Mouse (Mus musculus) retina, adult 2 months (tissue): Measurements from ENCODE around the gene H2afv.

Source experiments
- DNase-seq: peaks from one replicate; pipeline ENCODE4 v3.0.0-alpha.2; 2012; ENCODE audit warnings: low read depth, low spot score

The H2afv gene

GRCm38 (mm10) chr11:6444077-6444853 lies at the start of gene H2afv:
TSS of gene H2afv (minus strand) at chr11:6444443.
- peak; percentile 98 for DNase-seq

- no peak for DNase-seq
Observed at GRCm38 (mm10) chr11:6489691-6490503, 45.7 kb upstream of the H2afv start.

GRCm38 (mm10) chr11:6489257-6489656 lies 45.0 kb upstream of the H2afv start:
- DNase-seq: no peak

- no peak for DNase-seq
Observed at GRCm38 (mm10) chr11:6488041-6488684, 43.9 kb upstream of the H2afv start.

- DNase-seq: no peak
Observed at GRCm38 (mm10) chr11:6487496-6487895, 43.3 kb upstream of the H2afv start.

DNA sequence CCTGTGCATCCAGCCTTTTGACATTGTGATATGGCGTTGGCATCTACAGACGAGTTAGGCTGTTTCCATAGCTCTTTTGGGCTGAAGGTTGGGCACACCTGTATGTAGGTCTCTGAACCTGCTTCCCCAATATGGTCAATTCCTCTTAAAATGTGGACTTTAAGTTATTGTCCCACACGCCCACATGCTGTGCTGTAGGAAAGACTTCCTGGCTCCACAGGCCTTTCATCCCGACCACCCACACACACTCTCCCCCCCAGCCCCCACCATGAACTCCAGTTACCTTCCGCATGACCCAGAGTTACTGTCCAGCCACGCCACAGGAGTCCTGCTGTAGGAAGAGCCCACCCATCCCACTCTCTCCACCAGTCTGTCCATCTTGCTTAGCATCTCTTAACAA lies 42.7 kb upstream of the H2afv start:
- no peak for DNase-seq

DNA sequence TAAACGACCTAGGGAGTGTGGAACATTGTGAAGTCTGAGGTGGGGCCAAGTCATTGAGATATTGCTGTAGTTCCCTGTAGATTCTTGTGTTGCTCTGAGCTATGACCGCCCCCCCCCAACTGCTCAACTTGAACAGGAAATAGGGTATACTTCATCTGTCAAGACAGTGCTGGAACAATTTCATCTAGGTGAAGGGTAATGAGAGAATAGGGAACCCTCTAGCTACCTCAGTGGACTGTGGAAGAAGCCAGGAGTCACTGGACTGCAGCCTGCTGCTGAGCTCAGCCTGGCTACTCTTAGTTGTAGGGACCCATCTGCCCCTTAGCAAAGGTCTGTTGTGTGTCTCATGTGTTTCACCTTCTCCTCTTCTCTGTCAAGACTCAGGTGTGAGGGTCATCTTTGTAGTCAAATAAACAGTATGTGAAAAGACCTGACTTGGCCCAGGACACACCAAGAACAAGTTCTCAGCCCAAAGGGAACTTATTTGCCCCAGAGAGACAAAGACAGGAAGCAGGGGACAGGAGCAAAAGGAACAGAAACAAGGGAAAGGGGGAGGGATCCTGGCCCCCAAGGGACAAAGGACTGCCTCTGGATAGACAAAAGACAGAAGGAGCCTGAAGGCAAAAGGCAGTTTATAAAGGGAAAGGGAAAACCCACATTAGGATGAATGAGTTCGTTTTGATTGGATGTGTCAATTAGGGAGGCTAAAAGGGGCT lies 40.2 kb upstream of the H2afv start:
- DNase-seq: no peak

DNA sequence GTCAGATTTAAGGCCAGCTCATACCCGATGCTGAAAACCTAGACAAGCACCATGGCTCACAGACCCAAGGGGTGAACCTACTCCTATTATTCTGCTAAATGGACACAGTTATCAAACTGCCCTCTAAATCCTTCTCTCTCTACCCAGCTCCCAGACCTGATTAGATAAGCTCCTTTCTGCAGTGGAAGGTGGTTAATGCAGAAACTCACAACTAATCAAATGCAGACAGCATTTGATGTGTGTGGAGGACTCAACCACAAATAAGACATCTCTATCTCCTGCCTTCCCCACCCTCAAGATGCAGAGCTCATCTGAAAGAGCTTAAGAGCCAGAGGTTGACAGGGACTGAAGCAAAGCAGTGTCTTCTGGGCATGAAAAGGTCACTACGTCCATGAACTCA lies 38.9 kb upstream of the H2afv start:
- DNase-seq: no peak

DNA sequence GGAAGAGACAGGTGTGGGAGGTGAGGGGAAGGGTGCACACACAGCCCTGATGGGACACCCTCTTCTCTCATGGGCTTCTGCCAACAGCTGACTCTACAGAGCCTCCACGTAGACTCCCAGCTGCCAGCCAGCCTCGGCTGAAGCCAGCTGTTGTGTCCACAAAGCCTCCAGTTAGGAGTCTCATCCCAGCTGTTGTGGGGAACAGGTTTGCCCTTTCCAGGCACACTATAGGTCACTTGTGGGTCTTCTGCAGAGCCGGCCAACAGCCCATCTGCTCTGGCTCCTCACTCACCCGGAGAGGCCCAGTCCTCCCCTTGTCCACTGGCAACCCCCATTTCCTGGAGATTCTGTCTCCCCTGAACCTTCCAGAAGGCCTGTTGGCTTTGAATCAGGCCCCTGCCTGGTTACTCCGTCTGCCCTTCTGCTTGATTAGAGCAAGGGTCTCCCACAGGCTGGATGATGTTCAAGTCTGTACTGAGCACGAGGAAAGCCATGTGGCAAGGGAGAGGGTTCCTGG lies 37.5 kb upstream of the H2afv start:
- no peak for DNase-seq

- no peak for DNase-seq
Observed at GRCm38 (mm10) chr11:6480681-6481405, 36.6 kb upstream of the H2afv start.

DNA sequence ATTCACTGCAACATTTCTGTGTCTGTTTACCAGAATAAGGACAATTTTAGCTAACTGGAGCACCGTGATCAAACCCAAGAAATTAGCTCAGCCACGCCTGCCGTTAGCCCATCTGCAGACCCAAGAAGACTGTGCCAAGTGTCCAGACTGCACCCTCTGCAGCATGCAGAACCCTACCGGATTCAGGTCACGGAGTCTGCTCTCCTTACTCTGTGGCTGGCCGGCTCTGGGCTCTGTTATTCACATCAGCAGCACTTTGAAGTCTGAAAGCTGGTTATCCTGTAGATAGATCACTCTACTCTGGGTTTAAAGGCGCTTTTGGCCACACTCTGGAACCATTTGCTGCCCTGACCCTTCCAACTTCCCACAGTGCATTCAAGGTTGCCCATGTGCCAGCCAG lies 35.9 kb upstream of the H2afv start:
- no peak for DNase-seq

GRCm38 (mm10) chr11:6479231-6479630 lies 35.0 kb upstream of the H2afv start:
- no peak for DNase-seq

DNA sequence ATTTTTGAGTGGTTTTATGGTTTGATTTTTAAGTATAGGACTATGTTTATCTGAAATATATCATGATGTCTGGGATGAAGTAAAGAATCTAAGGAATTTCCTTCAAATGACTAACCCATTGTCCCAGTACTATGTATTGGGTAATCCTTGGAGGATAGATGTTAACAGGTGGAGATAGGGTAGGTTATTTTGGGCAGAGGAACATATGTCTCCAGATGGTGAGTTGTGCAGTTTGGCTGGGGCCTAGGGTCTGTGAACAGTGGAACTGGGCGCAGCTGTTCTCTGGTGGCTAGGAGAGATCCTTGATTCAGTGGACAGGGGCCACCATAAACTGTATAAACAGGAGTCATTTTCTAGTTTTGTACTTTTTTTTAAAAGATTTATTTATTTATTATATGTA lies 33.1 kb upstream of the H2afv start:
- DNase-seq: no peak

DNA sequence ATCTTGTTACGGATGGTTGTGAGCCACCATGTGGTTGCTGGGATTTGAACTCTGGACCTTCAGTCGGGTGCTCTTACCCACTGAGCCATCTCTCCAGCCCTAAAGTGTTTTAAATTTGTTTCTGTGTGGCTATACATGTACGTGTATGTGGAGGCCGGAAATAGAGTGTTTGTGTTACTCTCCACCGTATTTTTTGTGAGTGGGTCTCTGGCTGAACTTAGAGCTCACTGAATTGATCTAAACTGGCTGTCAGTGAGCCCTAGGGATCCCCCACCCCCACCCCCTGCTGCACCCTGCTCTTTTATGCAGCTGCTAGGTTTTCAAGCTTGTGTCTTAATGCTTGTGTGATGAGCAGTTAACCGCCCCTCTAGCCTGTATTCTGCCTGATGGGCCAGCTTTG lies 32.6 kb upstream of the H2afv start:
- DNase-seq: no peak

GRCm38 (mm10) chr11:6475867-6476484 lies 31.7 kb upstream of the H2afv start, which contains the start of gene Purb:
TSS of gene Purb (minus strand) at chr11:6475917.
- DNase-seq: peak; percentile 80

DNA sequence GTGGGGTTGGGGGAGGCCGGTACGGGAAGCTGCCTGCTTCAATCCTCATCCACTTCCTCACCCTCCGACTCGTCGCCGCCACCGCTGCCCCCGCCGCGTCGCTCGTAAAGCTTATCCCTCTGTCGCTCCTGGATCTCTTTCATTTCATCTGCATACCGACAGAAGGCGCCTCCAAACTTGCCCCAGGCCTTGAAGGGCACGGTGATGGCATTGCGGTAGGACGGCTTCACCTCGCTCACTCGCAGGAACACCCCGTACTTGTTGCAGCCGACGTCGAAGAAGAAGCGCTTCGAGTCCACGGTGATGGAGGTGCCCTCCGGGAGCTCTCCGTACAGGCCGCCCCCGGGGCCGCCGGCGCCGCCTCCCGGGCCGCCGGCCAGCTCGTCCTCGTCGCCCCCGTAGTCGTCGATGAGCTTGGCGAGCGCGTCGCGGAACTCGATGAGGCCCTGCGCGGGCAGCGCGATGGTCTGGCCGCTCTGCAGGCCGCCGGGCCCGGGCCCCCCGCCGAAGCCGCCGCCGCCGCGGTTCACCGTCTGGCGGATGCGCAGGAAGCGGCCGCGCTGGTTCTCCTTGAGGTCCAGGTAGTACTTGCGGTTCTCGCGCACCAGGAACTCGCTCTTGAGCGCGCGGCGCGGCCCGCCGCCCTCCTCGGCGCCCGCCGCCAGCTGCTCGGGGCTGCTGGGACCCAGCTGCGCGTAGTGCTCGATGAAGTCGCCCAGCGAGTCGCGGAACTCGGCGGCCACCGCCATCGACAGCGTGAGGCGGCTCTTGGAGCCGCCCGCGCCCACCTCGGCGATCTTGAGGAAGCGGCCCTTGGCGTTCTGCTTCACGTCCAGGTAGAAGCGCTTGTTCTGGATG lies 30.9 kb upstream of the H2afv start:
- DNase-seq: no peak

DNA sequence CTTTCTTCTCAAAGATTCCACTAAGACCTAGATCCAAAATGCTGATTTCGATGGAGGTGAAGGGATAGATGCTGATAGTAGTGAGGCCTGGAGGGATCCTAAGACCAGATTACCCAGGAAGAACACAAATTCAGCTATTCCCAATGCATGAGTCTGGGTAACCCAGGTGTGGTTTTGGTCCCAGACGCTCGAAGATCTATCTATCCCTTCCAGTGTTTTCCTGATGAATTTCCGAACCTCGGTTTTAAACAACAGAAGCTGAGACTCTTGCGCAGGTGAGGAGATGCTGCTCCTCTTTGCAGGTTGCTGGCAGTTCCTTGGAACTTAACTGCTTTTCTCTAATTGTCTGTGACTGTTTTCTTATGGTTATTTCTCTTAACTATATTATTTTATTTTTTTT lies 30.1 kb upstream of the H2afv start:
- DNase-seq: no peak

DNA sequence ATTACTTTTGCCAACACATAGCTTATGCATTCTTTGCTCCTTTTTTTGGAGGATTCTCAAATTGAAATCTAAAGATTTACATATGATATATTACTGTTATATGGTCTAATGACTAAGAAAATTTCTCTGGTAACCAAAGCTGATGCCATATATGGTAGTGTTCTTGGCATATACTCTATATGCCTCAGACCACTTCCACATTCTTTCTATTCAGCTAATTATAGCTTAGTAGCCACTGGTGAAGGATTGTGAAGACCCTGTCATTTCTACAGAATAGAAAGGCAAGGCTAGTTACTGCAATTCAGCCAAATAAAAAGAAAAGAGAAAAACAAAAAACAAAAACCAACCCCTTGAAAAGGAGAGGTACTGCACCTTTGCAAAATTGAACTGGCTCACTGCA lies 27.8 kb upstream of the H2afv start:
- DNase-seq: no peak

GRCm38 (mm10) chr11:6471493-6471892 lies 27.2 kb upstream of the H2afv start:
- no peak for DNase-seq
